Mouse (Mus musculus): ENCODE data around the gene Ankib1.

- TF ChIP-seq CTCF (IDR thresholded peaks at IDR 0.05; ENCODE audit: low read depth, low read length) (no peak), POLR2A (IDR thresholded peaks at IDR 0.05; ENCODE audit: insufficient read depth, low read length) (no peak)
Observed at GRCm38 (mm10) chr5:3787548-3787947, 15.2 kb downstream of the Ankib1 start.
